Mouse (Mus musculus) midbrain, embryonic 15.5 days (tissue): Measurements from ENCODE around the gene Patl2. TPM values are rescaled to one million over a fixed set of nuclear protein-coding genes. Genes with fewer than 3 reads are reported as not detected.

Experiments
- ATAC-seq: fragments of 200-750 bp; cut with Nextera tagmentation; replicated peaks from 2 replicates; pipeline ENCODE4 v1.8.0; 2017; ENCODE audit warnings: moderate TSS enrichment
- H3K27ac ChIP-seq: fragments of 300-500 bp; sonication (generic); 2 replicates; pipeline ENCODE4 v1.5.1; 2015; ENCODE audit warnings: mild to moderate bottlenecking, inconsistent platforms
- H3K27me3 ChIP-seq: fragments of 300-500 bp; sonication (generic); replicated peaks from 2 replicates; pipeline ENCODE4 v1.6.1; 2015; ENCODE audit warnings: inconsistent platforms
- H3K36me3 ChIP-seq: fragments of 300-500 bp; sonication (generic); replicated peaks from 2 replicates; pipeline ENCODE4 v1.6.1; 2015; ENCODE audit warnings: inconsistent platforms
- H3K4me1 ChIP-seq: fragments of 300-500 bp; sonication (generic); 2 replicates; pipeline ENCODE4 v1.6.1; 2015; ENCODE audit warnings: inconsistent platforms
- H3K4me2 ChIP-seq: fragments of 300-500 bp; sonication (generic); 2 replicates; pipeline ENCODE4 v1.6.1; 2015; ENCODE audit warnings: inconsistent platforms, mild to moderate bottlenecking, moderate library complexity
- H3K4me3 ChIP-seq: fragments of 300-500 bp; sonication (generic); 2 replicates; pipeline ENCODE4 v1.5.1; 2015; ENCODE audit warnings: mild to moderate bottlenecking, inconsistent platforms
- H3K9ac ChIP-seq: fragments of 300-500 bp; sonication (generic); 2 replicates; pipeline ENCODE4 v1.6.1; 2015; ENCODE audit warnings: mild to moderate bottlenecking, inconsistent platforms
- H3K9me3 ChIP-seq: fragments of 300-500 bp; sonication (generic); 2 replicates; pipeline ENCODE4 v1.6.1; 2016; ENCODE audit warnings: inconsistent platforms
- WGBS: fragments of 180-500 bp; shearing (Covaris S2); methylation state at CpG from one replicate; pipeline ENCODE4 v1.1.7; 2015; ENCODE audit warnings: mixed read lengths; 5-methylcytosine and 5-hydroxymethylcytosine counted together
- polyA plus RNA-seq: library from polyadenylated mRNA; unstranded; fragments of >200 nt; fragmentation: Nextera tagmentation; extraction: Ambion mirVana; gene quantifications from 2 replicates; pipeline ENCODE4 v1.2.1, GENCODE M21; 2015

Patl2 gene
- not detected in 2 replicates for polyA plus RNA-seq

DNA sequence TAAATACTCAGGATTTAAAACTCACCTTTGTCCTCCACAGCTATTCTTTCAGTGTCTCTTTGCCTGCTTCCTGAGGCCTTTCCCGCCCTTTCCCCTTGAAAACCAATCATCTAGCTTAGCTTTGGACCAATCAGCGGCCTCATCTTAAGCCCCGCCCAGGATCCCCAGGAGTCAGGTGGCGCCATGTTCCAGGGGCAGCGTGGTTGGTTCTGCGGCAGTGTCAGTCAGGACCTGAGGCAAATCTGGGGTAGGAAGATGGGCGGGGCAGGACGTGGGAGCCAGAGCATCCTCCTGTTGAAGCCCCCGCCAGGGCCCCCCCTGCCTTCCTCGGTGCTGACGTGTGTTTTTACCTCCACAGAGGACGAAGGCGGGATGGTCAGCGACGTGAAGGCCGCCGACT lies at the start of gene Patl2, which contains the start of gene Terb2:
Gene Patl2 (minus strand): TSS at position 84 of the 400 bp plus-strand sequence.
Gene Terb2 (plus strand): TSS at position 167 of the 400 bp plus-strand sequence.
- Histone ChIP-seq H3K4me1 (no peaks in the 10 kb centered on the region), H3K9ac (no peak within 1 kb of the TSS), H3K4me3 (no peak within 1 kb of the TSS), H3K27ac (no peak within 1 kb of the TSS), H3K4me2 (no peak within 1 kb of the TSS), H3K36me3 (no peaks in the 10 kb centered on the region), H3K9me3 (no peaks in the 10 kb centered on the region), H3K27me3 (no peaks in the 10 kb centered on the region)
- ATAC-seq = no peak
- 85% methylated on average over 17 of the region's 17 CpGs for WGBS

DNA sequence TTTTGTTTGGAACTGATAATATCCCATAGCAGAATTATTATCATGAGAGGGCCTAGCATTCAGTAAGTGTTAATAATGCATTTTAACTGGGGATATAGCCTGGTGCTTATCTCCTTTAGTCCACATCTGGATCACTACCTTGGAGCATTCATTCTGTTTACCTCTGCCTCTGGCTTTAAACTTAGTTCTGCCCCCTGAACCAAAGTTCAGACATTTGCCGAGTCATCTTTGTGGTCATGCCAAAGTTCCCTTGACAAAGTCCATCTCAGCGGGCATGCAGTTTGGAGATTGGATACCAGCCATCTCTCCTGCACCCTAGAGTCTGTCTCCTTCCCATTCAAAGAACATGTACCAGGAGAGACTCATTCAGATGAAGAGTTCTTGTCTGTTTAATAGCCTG lies 49.4 kb upstream of the Patl2 start:
- no peak overlapping the region for H3K27ac ChIP-seq
- peak overlapping the region; percentile 60; the same call in 1 of the 2 replicates for H3K4me3 ChIP-seq
- 81% methylated on average over 2 of the region's 2 CpGs for WGBS
- no peaks in the 10 kb centered on the region for H3K36me3 ChIP-seq
- no peaks in the 10 kb centered on the region for H3K9me3 ChIP-seq
- H3K9ac ChIP-seq = no peak overlapping the region
- peaks cover 8% of the 10 kb centered on the region; the same call in 1 of the 2 replicates for H3K4me1 ChIP-seq
- H3K27me3 ChIP-seq = no peaks in the 10 kb centered on the region
- peak overlapping the region; percentile 73 for H3K4me2 ChIP-seq
- no peak for ATAC-seq

DNA sequence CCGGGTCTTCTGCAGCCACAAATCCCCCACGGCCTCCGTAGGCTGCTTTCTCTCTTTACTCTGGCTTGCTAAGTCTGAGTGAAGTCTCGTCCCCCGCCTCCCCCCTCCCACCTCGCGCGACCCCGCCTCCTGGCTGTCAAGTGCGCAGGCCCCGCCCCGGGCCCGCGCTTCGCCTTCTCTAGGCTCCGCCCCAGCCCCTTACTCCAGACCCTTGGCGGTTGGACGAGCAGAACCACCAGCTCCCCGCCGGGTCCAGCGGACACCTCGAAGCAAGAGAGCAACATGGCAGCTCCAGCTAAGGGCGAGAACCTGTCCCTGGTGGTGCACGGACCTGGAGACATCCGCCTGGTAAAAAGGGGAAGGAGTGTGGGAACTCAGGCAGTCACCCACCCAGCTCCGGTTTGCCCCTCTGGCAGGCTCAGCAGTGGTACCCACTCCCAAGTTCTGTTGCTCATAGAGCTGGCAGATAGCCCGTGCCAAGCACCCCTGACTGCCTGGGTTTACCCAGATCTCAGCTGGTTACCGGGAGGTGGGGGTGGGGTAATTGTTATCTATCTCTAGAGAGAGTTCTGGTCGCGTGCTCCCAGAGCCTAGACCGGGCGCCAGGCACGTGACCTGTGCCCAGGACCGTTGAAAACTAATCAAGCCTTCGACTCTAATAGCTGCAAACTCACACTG lies 48.8 kb upstream of the Patl2 start, which contains the start of gene Sord:
Gene Sord (plus strand): TSS at position 139 of the 678 bp plus-strand sequence.
- ATAC-seq = peak; percentile 97
- H3K27ac ChIP-seq = peak within 1 kb of the TSS; percentile 78
- WGBS = under 1% methylated on average over 35 of the region's 35 CpGs
- peaks cover 8% of the 10 kb centered on the region; the same call in 1 of the 2 replicates for H3K4me1 ChIP-seq
- no peaks in the 10 kb centered on the region for H3K36me3 ChIP-seq
- peak within 1 kb of the TSS; percentile 66 for H3K9ac ChIP-seq
- no peaks in the 10 kb centered on the region for H3K27me3 ChIP-seq
- H3K9me3 ChIP-seq = no peaks in the 10 kb centered on the region
- H3K4me2 ChIP-seq = peak within 1 kb of the TSS; percentile 73
- H3K4me3 ChIP-seq = peak within 1 kb of the TSS; percentile 60

DNA sequence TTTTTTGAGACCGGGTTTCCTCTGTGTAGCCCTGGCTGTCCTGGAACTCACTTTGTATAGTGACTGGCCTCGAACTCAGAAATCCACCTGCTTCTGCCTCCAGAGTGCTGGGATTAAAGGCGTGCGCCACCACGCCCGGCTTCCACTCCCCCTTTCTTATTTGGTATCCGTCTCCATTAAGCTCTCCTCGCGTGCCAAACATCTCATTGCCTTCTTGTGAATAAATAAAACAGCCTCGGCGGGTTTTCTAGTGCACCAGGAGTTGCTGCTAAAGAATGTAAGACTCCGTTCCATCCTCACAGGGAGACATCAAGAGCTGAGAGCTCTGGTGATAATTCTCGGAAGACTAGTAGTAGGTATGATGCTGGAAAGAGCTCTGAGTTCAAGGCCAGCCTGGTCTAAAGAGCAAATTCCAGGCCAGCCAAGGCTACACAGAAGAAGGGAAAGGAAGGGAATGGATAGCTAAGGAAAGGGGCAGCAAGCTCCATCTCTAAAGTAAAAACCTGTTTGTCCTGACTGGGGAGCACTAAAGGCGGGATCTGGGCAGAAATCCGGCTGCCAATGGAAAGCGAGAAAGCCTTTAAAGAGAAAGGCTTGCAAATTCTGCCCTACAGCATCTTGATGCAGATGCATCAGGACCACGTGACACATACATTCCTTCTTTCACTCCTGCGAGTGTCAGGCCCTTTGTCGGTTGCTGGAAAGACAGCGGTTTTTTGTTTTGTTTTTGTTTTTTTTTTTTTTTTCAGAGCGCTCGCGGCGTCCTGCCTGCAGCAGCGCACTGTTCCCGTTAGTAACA lies 48.0 kb upstream of the Patl2 start:
- Histone ChIP-seq H3K4me3 (peak overlapping the region; percentile 60), H3K27ac (peak overlapping the region; percentile 78), H3K4me2 (peak overlapping the region; percentile 73), H3K9ac (peak overlapping the region; percentile 66), H3K9me3 (no peaks in the 10 kb centered on the region), H3K27me3 (no peaks in the 10 kb centered on the region), H3K4me1 (peaks cover 8% of the 10 kb centered on the region; the same call in 1 of the 2 replicates), H3K36me3 (no peaks in the 10 kb centered on the region)
- ATAC-seq = peak; percentile 68
- WGBS = 5% methylated on average over 26 of the region's 26 CpGs

DNA sequence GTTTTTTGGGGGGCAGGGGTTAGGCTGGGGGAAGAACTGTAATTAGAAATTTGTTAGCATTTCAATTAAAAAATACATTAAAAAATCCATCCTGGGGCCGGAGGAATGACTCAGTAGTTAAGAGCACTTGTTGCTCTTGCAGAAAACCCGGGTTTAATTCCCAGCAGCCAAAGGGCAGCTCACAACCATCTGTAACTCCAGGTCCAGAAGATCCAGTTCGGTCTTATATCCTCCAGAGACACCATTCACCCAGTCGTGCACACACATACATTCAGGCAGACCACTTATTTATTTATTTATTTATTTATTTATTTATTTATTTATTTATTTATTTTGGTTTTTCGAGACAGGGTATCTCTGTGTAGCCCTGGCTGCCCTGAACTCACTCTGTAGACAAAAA lies 47.4 kb upstream of the Patl2 start:
- Histone ChIP-seq H3K4me2 (peak overlapping the region; percentile 73; the same call in 1 of the 2 replicates), H3K9ac (no peak overlapping the region), H3K27ac (no peak overlapping the region), H3K4me3 (peak overlapping the region; percentile 60; the same call in 1 of the 2 replicates), H3K27me3 (no peaks in the 10 kb centered on the region), H3K9me3 (no peaks in the 10 kb centered on the region), H3K36me3 (no peaks in the 10 kb centered on the region), H3K4me1 (peaks cover 8% of the 10 kb centered on the region; the same call in 1 of the 2 replicates)
- 59% methylated on average over 5 of the region's 5 CpGs for WGBS
- ATAC-seq = 0 out of 2 replicates have a peak, but pooled peaks have one; percentile 1

DNA sequence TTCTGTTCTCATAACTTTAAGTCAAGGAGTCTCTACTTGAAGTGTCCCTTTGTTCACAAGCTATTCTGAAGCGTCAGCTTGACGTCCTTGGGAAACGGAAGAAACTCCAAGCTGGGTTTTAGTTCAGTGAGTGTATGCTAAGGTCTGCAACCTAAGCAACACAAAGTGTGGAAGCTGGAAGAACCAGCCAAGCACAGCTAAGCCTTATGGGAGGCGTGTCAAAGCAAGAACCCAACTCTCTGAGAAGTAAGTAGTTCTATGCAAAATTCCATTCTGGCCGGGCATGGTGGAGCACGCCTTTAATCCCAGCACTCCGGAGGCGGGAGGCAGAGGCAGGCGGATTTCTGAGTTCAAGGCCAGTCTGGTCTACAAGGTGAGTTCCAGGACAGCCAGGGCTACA lies 45.6 kb upstream of the Patl2 start:
- H3K9me3 ChIP-seq = no peaks in the 10 kb centered on the region
- H3K4me2 ChIP-seq = no peak overlapping the region
- ATAC-seq = no peak
- H3K9ac ChIP-seq = no peak overlapping the region
- no peak overlapping the region for H3K27ac ChIP-seq
- H3K36me3 ChIP-seq = no peaks in the 10 kb centered on the region
- WGBS = 69% methylated on average over 9 of the region's 9 CpGs
- H3K27me3 ChIP-seq = no peaks in the 10 kb centered on the region
- peaks cover 8% of the 10 kb centered on the region; the same call in 1 of the 2 replicates for H3K4me1 ChIP-seq
- H3K4me3 ChIP-seq = no peak overlapping the region

DNA sequence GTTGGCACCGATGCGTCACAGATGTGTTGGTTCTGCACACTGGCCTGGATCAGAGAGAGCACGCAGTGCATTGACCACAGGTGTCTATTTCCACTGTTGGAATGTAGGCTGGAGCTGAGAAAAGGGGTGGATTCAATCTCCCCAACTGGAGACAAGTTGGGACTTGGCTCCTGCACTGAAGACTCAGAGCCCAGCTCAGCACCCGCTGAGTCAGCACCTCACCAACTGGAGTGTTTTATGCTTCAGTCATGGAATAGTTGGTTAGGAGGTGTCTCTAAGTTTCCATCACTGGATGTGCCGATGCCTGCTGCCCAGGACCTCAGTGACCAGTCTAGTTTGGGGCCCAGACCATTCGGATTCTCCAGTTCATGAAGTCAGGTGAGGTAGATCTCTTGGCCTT lies 44.4 kb upstream of the Patl2 start:
- Histone ChIP-seq H3K27ac (no peak overlapping the region), H3K9ac (no peak overlapping the region), H3K4me1 (peaks cover 8% of the 10 kb centered on the region; the same call in 1 of the 2 replicates), H3K9me3 (no peaks in the 10 kb centered on the region), H3K4me2 (no peak overlapping the region), H3K4me3 (no peak overlapping the region), H3K27me3 (no peaks in the 10 kb centered on the region), H3K36me3 (no peaks in the 10 kb centered on the region)
- 89% methylated on average over 6 of the region's 6 CpGs for WGBS
- ATAC-seq = no peak

DNA sequence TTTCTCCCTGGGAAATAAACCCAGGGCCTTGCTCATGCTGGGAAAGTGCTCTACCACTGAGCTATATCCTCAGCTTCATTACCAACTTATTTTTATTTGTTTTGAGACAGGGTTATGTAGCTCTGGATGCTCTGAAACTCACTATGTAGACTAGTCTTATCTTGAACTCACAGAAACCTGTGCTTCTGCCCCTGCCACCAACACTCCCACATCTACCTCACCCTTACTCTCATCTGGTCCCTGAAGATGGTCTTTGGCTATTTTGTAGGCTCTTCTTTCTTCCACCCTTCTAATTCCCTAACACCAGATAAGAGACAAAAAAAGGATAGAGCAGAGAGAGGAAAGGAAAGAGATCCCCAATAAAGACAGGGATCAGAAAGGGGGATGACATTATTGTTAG lies 37.7 kb upstream of the Patl2 start:
- H3K9ac ChIP-seq = no peak overlapping the region
- no peak overlapping the region for H3K4me3 ChIP-seq
- H3K4me1 ChIP-seq = no peaks in the 10 kb centered on the region
- no peaks in the 10 kb centered on the region for H3K36me3 ChIP-seq
- H3K4me2 ChIP-seq = no peak overlapping the region
- ATAC-seq = no peak
- H3K27ac ChIP-seq = no peak overlapping the region
- no peaks in the 10 kb centered on the region for H3K27me3 ChIP-seq
- H3K9me3 ChIP-seq = no peaks in the 10 kb centered on the region

DNA sequence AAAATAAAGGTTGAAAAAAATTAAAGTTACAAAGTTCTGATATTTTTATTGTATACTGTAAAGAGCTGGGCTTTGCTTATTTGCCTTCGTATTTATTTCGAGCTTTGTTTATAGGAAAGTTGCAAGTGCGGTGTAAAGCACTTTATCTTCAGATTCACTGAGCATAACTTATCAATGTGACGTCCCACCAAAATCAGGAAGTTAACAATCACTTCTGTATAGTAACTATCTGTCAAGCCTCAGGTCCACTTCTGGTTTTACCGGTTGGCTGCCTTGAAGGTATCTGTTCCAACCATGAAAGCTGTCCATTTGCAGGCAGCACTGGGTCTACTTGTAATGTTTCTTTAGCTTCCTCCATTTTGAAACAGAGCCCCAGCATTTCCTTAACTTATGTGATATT lies 36.3 kb upstream of the Patl2 start:
- Histone ChIP-seq H3K4me1 (no peaks in the 10 kb centered on the region), H3K4me2 (no peak overlapping the region), H3K9me3 (no peaks in the 10 kb centered on the region), H3K9ac (no peak overlapping the region), H3K27ac (no peak overlapping the region), H3K4me3 (no peak overlapping the region), H3K36me3 (no peaks in the 10 kb centered on the region), H3K27me3 (no peaks in the 10 kb centered on the region)
- ATAC-seq = no peak
- 96% methylated on average over 5 of the region's 5 CpGs for WGBS

DNA sequence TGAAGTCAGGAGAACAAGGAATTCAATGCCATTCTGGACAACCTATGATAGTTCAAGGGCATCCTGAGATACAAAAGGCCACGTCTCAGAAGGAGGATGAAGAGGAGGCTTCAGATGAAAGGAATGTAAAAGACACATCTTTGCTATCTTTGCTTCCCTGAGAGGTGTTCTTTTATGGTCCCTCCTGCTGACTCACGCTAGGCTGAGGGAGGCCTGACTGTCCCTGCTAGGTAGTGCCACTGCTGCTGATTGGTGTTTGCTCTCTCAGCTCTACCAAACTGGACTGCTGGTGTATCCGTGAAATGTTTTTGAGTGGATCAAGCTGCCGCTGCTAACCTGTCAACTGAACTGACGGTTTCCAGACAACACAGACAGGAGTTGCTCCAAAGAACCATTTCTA lies 35.8 kb upstream of the Patl2 start:
- H3K36me3 ChIP-seq = no peaks in the 10 kb centered on the region
- no peak overlapping the region for H3K27ac ChIP-seq
- ATAC-seq = no peak
- 62% methylated on average over 5 of the region's 5 CpGs for WGBS
- H3K4me3 ChIP-seq = no peak overlapping the region
- no peaks in the 10 kb centered on the region for H3K27me3 ChIP-seq
- no peak overlapping the region for H3K4me2 ChIP-seq
- H3K9ac ChIP-seq = no peak overlapping the region
- H3K4me1 ChIP-seq = no peaks in the 10 kb centered on the region
- no peaks in the 10 kb centered on the region for H3K9me3 ChIP-seq

DNA sequence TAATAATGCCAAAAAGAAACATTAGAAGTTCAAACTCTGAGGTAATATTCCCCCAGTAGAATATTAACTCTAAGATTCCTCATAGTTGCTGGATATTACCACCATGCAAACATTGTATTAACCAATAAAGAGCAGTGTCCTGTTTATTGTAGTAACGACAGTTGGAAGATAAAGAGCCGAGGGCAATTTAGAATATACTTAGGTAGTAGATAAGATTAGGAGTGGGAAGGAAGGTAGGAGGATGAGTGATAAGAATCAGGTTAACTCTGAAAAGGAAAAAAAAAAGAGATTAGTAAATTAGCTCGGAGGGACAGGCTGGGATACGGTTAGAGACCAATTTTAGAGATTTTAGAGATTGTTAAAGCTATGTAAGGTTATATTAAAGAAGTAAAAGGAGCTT lies 35.4 kb upstream of the Patl2 start:
- H3K27me3 ChIP-seq = no peaks in the 10 kb centered on the region
- no peak for ATAC-seq
- H3K36me3 ChIP-seq = no peaks in the 10 kb centered on the region
- 84% methylated on average over 4 of the region's 4 CpGs for WGBS
- no peak overlapping the region for H3K27ac ChIP-seq
- H3K9ac ChIP-seq = no peak overlapping the region
- H3K9me3 ChIP-seq = no peaks in the 10 kb centered on the region
- H3K4me1 ChIP-seq = no peaks in the 10 kb centered on the region
- no peak overlapping the region for H3K4me2 ChIP-seq
- H3K4me3 ChIP-seq = no peak overlapping the region

DNA sequence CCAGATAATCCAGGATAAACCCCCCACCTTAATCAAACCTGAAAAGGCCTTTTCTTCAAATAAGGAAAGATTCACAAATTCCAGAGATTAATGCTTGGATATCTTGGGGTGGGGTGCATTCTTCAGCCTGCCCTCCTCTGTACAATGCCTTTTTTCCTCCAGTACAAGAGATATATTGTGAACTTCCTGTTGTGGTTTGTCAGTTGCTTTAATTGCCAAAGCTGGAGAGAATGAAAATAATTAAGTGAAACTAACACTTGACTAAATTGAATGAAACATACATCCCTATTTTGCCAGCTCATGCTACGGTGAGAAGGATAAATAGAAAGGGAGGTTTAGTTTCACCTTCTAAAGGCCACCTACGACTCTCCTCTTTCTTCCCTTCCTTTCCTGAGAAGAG lies 32.2 kb upstream of the Patl2 start:
- Histone ChIP-seq H3K4me3 (no peak overlapping the region), H3K9ac (no peak overlapping the region), H3K4me2 (no peak overlapping the region), H3K27ac (no peak overlapping the region), H3K27me3 (no peaks in the 10 kb centered on the region), H3K36me3 (no peaks in the 10 kb centered on the region), H3K4me1 (no peaks in the 10 kb centered on the region), H3K9me3 (no peaks in the 10 kb centered on the region)
- no peak for ATAC-seq
- WGBS = 71% methylated on average over 2 of the region's 2 CpGs
